Mouse (Mus musculus): ENCODE measurements around the gene Olfr659. TPM values are rescaled to one million over a fixed set of nuclear protein-coding genes. Genes with fewer than 3 reads are reported as not detected.

The Olfr659 gene
- polyA plus RNA-seq (2012; rRNA removed), result not detected in 2 replicates

GRCm38 (mm10) chr7:104666453-104666852 is at the start of gene Olfr659:
TSS of gene Olfr659 (plus strand) at chr7:104666753.

GRCm38 (mm10) chr7:104624494-104624893 is 42.1 kb upstream of the Olfr659 start, which contains the start of gene Olfr657:
TSS of gene Olfr657 (plus strand) at chr7:104624794.

GRCm38 (mm10) chr7:104646841-104647482 is 19.6 kb upstream of the Olfr659 start, which contains the start of gene Olfr658:
TSS of gene Olfr658 (minus strand) at chr7:104647305.

GRCm38 (mm10) chr7:104686201-104686600 is 19.6 kb downstream of the Olfr659 start, which contains the start of gene Olfr661:
TSS of gene Olfr661 (plus strand) at chr7:104686501.

Other genes starting within 250 kb of the Olfr659 start
- 1.5 and 2.3 TPM in 2 replicates for gene Trim30a, start 201.6 kb upstream of the Olfr659 start, polyA plus RNA-seq (2012; rRNA removed)
- 1.5 and 2.5 TPM in 2 replicates for gene Trim30d, start 158.9 kb upstream of the Olfr659 start, polyA plus RNA-seq (2012; rRNA removed)
- not detected in 2 replicates for gene Olfr651, start 116.6 kb upstream of the Olfr659 start, polyA plus RNA-seq (2012; rRNA removed)
- not detected in 2 replicates for gene Olfr652, start 105.9 kb upstream of the Olfr659 start, polyA plus RNA-seq (2012; rRNA removed)
- not detected in 2 replicates for gene Olfr653, start 89.4 kb upstream of the Olfr659 start, polyA plus RNA-seq (2012; rRNA removed)
- not detected in 2 replicates for gene Olfr654, start 79.7 kb upstream of the Olfr659 start, polyA plus RNA-seq (2012; rRNA removed)
- not detected in 2 replicates for gene Olfr655, start 65.0 kb upstream of the Olfr659 start, polyA plus RNA-seq (2012; rRNA removed)
- gene Olfr656, start 52.8 kb upstream of the Olfr659 start, polyA plus RNA-seq (2012; rRNA removed), result not detected in 2 replicates
- not detected in 2 replicates for gene Olfr657, start 42.0 kb upstream of the Olfr659 start, polyA plus RNA-seq (2012; rRNA removed)
- gene Olfr658, start 19.4 kb upstream of the Olfr659 start, polyA plus RNA-seq (2012; rRNA removed), result not detected in 2 replicates
- gene Olfr661, start 19.7 kb downstream of the Olfr659 start, polyA plus RNA-seq (2012; rRNA removed), result not detected in 2 replicates
- gene Usp17le, start 110.7 kb downstream of the Olfr659 start, polyA plus RNA-seq (2012; rRNA removed), result not detected in 2 replicates
- not detected in 2 replicates for gene Usp17lb, start 175.8 kb downstream of the Olfr659 start, polyA plus RNA-seq (2012; rRNA removed)
- gene Usp17la, start 190.3 kb downstream of the Olfr659 start, polyA plus RNA-seq (2012; rRNA removed), result not detected in 2 replicates
- not detected in 2 replicates for gene Olfr665, start 211.3 kb downstream of the Olfr659 start, polyA plus RNA-seq (2012; rRNA removed)
- not detected in 2 replicates for gene Olfr666, start 229.2 kb downstream of the Olfr659 start, polyA plus RNA-seq (2012; rRNA removed)